Mouse (Mus musculus) ES-E14 (cell line): ENCODE measurements around the gene Xrra1.

Source experiments
- CHD2 ChIP-seq: IDR thresholded peaks from 2 replicates; pipeline ENCODE4 v1.6.1; 2014; ENCODE audit warnings: mild to moderate bottlenecking, low read depth, low read length, inconsistent platforms
- MAFK ChIP-seq: IDR thresholded peaks from 2 replicates; pipeline ENCODE4 v1.6.1; 2014; ENCODE audit warnings: mild to moderate bottlenecking, low read depth, low read length, inconsistent platforms; ENCODE audit not compliant: insufficient read depth
- ZNF384 ChIP-seq: IDR thresholded peaks from 2 replicates; pipeline ENCODE4 v1.6.1; 2012; ENCODE audit warnings: low read depth, low read length, inconsistent platforms

- TF ChIP-seq MAFK = no peak
- TF ChIP-seq ZNF384 = no peak
- no peak for TF ChIP-seq CHD2
Measured at GRCm38 (mm10) chr7:99935758-99936157, 76.8 kb downstream of the Xrra1 start.
